Mouse (Mus musculus) MEL (cell line): Measurements from ENCODE around the gene Atp8b2. TPM values are rescaled to one million over a fixed set of nuclear protein-coding genes. Genes with fewer than 3 reads are reported as not detected.

Source experiments
- DNase-seq: peaks from one replicate; pipeline ENCODE4 v3.0.0; 2011; ENCODE audit warnings: low read depth, low spot score
- H3K27ac ChIP-seq: 2 replicates; pipeline ENCODE4 v1.5.1; 2012; ENCODE audit warnings: low read depth, mild to moderate bottlenecking, control low read depth, low read length, moderate library complexity; ENCODE audit not compliant: control insufficient read depth
- H3K27me3 ChIP-seq, 2 experiments: fragments of 150-350 bp in 1 of 2; sonication (generic) in 1 of 2; 2 replicates each; pipeline ENCODE4 v1.6.1; 2012; ENCODE audit warnings: low read length in 2 of 2, mild to moderate bottlenecking in 2 of 2, improper control_type of control experiment in 1 of 2, moderate library complexity in 1 of 2; ENCODE audit not compliant: insufficient read depth in 2 of 2, control insufficient read depth in 1 of 2
- H3K36me3 ChIP-seq, 2 experiments: 2 replicates each; pipeline ENCODE4 v1.6.1; 2012 to 2014; ENCODE audit warnings: low read length in 2 of 2, improper control_type of control experiment in 1 of 2, inconsistent platforms in 1 of 2, mild to moderate bottlenecking in 1 of 2; ENCODE audit not compliant: insufficient read depth in 2 of 2, control insufficient read depth in 1 of 2
- H3K4me1 ChIP-seq, 2 experiments: fragments of 150-350 bp in 1 of 2; sonication (generic) in 1 of 2; 2 replicates each; pipeline ENCODE4 v1.6.1; 2012; ENCODE audit warnings: low read length in 2 of 2, improper control_type of control experiment in 1 of 2, mild to moderate bottlenecking in 1 of 2; ENCODE audit not compliant: insufficient read depth in 2 of 2, control insufficient read depth in 1 of 2
- H3K4me3 ChIP-seq, 2 experiments: fragments of 150-350 bp in 1 of 2; sonication (generic) in 1 of 2; 2 replicates each; pipeline ENCODE4 v1.5.1; 2012; ENCODE audit warnings: low read depth in 2 of 2, low read length in 2 of 2, mild to moderate bottlenecking in 2 of 2, moderate library complexity in 2 of 2, control low read depth in 1 of 2, improper control_type of control experiment in 1 of 2; ENCODE audit not compliant: control insufficient read depth in 1 of 2, insufficient read depth in 1 of 2
- H3K79me2 ChIP-seq: 2 replicates; pipeline ENCODE4 v1.6.1; 2012; ENCODE audit warnings: mild to moderate bottlenecking, low read length, moderate library complexity; ENCODE audit not compliant: control insufficient read depth, poor library complexity, insufficient read depth
- H3K9ac ChIP-seq: 2 replicates; pipeline ENCODE4 v1.6.1; 2012; ENCODE audit warnings: low read depth, mild to moderate bottlenecking, control low read depth, low read length, moderate library complexity; ENCODE audit not compliant: control insufficient read depth, poor library complexity, severe bottlenecking
- H3K9me3 ChIP-seq: fragments of 150-350 bp; sonication (generic); replicated peaks from 2 replicates; pipeline ENCODE4 v1.6.1; 2012; ENCODE audit warnings: mild to moderate bottlenecking, low read length, improper control_type of control experiment, moderate library complexity; ENCODE audit not compliant: insufficient read depth
- BHLHE40 ChIP-seq: IDR thresholded peaks from 2 replicates; pipeline ENCODE4 v1.6.1; 2012; ENCODE audit warnings: low read depth, mild to moderate bottlenecking, inconsistent platforms, low read length, improper control_type of control experiment, borderline replicate concordance
- CHD2 ChIP-seq: IDR thresholded peaks from 2 replicates; pipeline ENCODE4 v1.6.1; 2011; ENCODE audit warnings: low read length, improper control_type of control experiment
- CTCF ChIP-seq, 3 experiments: IDR thresholded peaks in 2 of 3; conservative IDR thresholded peaks in 1 of 3; 2 replicates each; pipeline ENCODE4 v1.5.1; 2011 to 2012; ENCODE audit warnings: low read length in 3 of 3, low read depth in 2 of 3, mild to moderate bottlenecking in 2 of 3, improper control_type of control experiment in 1 of 3, inconsistent platforms in 1 of 3, mixed read lengths in 1 of 3, moderate library complexity in 1 of 3; ENCODE audit not compliant: control insufficient read depth in 1 of 3, insufficient read depth in 1 of 3, poor library complexity in 1 of 3, severe bottlenecking in 1 of 3
- E2F4 ChIP-seq: IDR thresholded peaks from 2 replicates; pipeline ENCODE4 v1.6.1; 2011; ENCODE audit warnings: low read depth, low read length, improper control_type of control experiment, borderline replicate concordance
- ELF1 ChIP-seq: IDR thresholded peaks from 2 replicates; pipeline ENCODE4 v1.6.1; 2014; ENCODE audit warnings: low read depth, mild to moderate bottlenecking, inconsistent platforms, low read length, improper control_type of control experiment, moderate library complexity
- EP300 ChIP-seq, 2 experiments: IDR thresholded peaks; 2 replicates each; pipeline ENCODE4 v1.6.1; 2011; ENCODE audit warnings: improper control_type of control experiment in 2 of 2, low read length in 2 of 2, low read depth in 1 of 2, mild to moderate bottlenecking in 1 of 2
- ETS1 ChIP-seq: IDR thresholded peaks from 2 replicates; pipeline ENCODE4 v1.6.1; 2012; ENCODE audit warnings: low read depth, mild to moderate bottlenecking, inconsistent platforms, low read length, improper control_type of control experiment, moderate library complexity
- GABPA ChIP-seq: IDR thresholded peaks from 2 replicates; pipeline ENCODE4 v1.6.1; 2012; ENCODE audit warnings: low read depth, mild to moderate bottlenecking, inconsistent platforms, low read length, improper control_type of control experiment, moderate library complexity
- GATA1 ChIP-seq: IDR thresholded peaks from 2 replicates; pipeline ENCODE4 v1.6.1; 2011; ENCODE audit warnings: low read depth, low read length, improper control_type of control experiment
- HCFC1 ChIP-seq: IDR thresholded peaks from 2 replicates; pipeline ENCODE4 v1.6.1; 2012; ENCODE audit warnings: low read depth, mild to moderate bottlenecking, inconsistent platforms, low read length, improper control_type of control experiment, moderate library complexity
- JUND ChIP-seq: IDR thresholded peaks from 2 replicates; pipeline ENCODE4 v1.6.1; 2011; ENCODE audit warnings: low read depth, mild to moderate bottlenecking, improper control_type of control experiment, low read length
- KAT2A ChIP-seq: conservative IDR thresholded peaks from 2 replicates; pipeline ENCODE4 v1.6.1; 2012; ENCODE audit warnings: low read depth, low read length, improper control_type of control experiment, inconsistent platforms
- MAFK ChIP-seq: IDR thresholded peaks from 2 replicates; pipeline ENCODE4 v1.6.1; 2011; ENCODE audit warnings: low read depth, mild to moderate bottlenecking, low read length, improper control_type of control experiment, borderline replicate concordance
- MAX ChIP-seq: IDR thresholded peaks from 2 replicates; pipeline ENCODE4 v1.6.1; 2011; ENCODE audit warnings: low read length, improper control_type of control experiment
- MAZ ChIP-seq: IDR thresholded peaks from 2 replicates; pipeline ENCODE4 v1.6.1; 2012; ENCODE audit warnings: low read depth, mild to moderate bottlenecking, inconsistent platforms, low read length, improper control_type of control experiment
- MEF2A ChIP-seq: IDR thresholded peaks from 2 replicates; pipeline ENCODE4 v1.6.1; 2014; ENCODE audit warnings: low read depth, mild to moderate bottlenecking, inconsistent platforms, low read length, improper control_type of control experiment; ENCODE audit not compliant: poor library complexity, insufficient replicate concordance, severe bottlenecking; ENCODE audit errors: extremely low read depth
- MXI1 ChIP-seq: IDR thresholded peaks from 2 replicates; pipeline ENCODE4 v1.6.1; 2011; ENCODE audit warnings: mild to moderate bottlenecking, low read depth, low read length, improper control_type of control experiment
- MYB ChIP-seq: IDR thresholded peaks from 2 replicates; pipeline ENCODE4 v1.6.1; 2011; ENCODE audit warnings: mild to moderate bottlenecking, low read depth, low read length, improper control_type of control experiment
- MYC ChIP-seq: IDR thresholded peaks from 2 replicates; pipeline ENCODE4 v1.6.1; 2011; ENCODE audit warnings: low read depth, mild to moderate bottlenecking, low read length, improper control_type of control experiment, moderate library complexity
- NRF1 ChIP-seq: IDR thresholded peaks from 2 replicates; pipeline ENCODE4 v1.6.1; 2014; ENCODE audit warnings: low read depth, mild to moderate bottlenecking, inconsistent platforms, low read length, improper control_type of control experiment, moderate library complexity; ENCODE audit not compliant: poor library complexity, insufficient read depth, severe bottlenecking
- POLR2A ChIP-seq, 2 experiments: IDR thresholded peaks; 2 replicates each; pipeline ENCODE4 v1.6.1; 2011 to 2012; ENCODE audit warnings: low read length in 2 of 2, mild to moderate bottlenecking in 2 of 2, control low read depth in 1 of 2, improper control_type of control experiment in 1 of 2, low read depth in 1 of 2, moderate library complexity in 1 of 2; ENCODE audit not compliant: control insufficient read depth in 1 of 2, insufficient read depth in 1 of 2, poor library complexity in 1 of 2
- POLR2AphosphoS5 ChIP-seq: IDR thresholded peaks from 2 replicates; pipeline ENCODE4 v1.6.1; 2012; ENCODE audit warnings: low read depth, borderline replicate concordance, mild to moderate bottlenecking, inconsistent platforms, low read length, moderate library complexity, mixed read lengths
- RAD21 ChIP-seq: IDR thresholded peaks from 2 replicates; pipeline ENCODE4 v1.6.1; 2011; ENCODE audit warnings: mild to moderate bottlenecking, low read depth, low read length, improper control_type of control experiment
- RCOR1 ChIP-seq: IDR thresholded peaks from 2 replicates; pipeline ENCODE4 v1.6.1; 2012; ENCODE audit warnings: low read depth, mild to moderate bottlenecking, inconsistent platforms, low read length, improper control_type of control experiment
- SIN3A ChIP-seq: IDR thresholded peaks from 2 replicates; pipeline ENCODE4 v1.6.1; 2012; ENCODE audit warnings: low read length, improper control_type of control experiment, inconsistent platforms
- SMC3 ChIP-seq: IDR thresholded peaks from 2 replicates; pipeline ENCODE4 v1.6.1; 2011; ENCODE audit warnings: low read depth, low read length, improper control_type of control experiment
- TAL1 ChIP-seq: IDR thresholded peaks from 2 replicates; pipeline ENCODE4 v1.6.1; 2012; ENCODE audit warnings: mild to moderate bottlenecking, inconsistent platforms, low read length, moderate library complexity, mixed read lengths
- TBP ChIP-seq: IDR thresholded peaks from 2 replicates; pipeline ENCODE4 v1.8.0; 2011; ENCODE audit warnings: low read depth, low read length, improper control_type of control experiment
- TCF12 ChIP-seq: IDR thresholded peaks from 2 replicates; pipeline ENCODE4 v1.6.1; 2014; ENCODE audit warnings: low read depth, mild to moderate bottlenecking, inconsistent platforms, low read length, improper control_type of control experiment, moderate library complexity
- UBTF ChIP-seq: IDR thresholded peaks from 2 replicates; pipeline ENCODE4 v1.6.1; 2012; ENCODE audit warnings: low read depth, mild to moderate bottlenecking, inconsistent platforms, low read length, improper control_type of control experiment, moderate library complexity, borderline replicate concordance; ENCODE audit not compliant: insufficient read depth
- USF1 ChIP-seq: IDR thresholded peaks from 2 replicates; pipeline ENCODE4 v1.6.1; 2014; ENCODE audit warnings: low read depth, mild to moderate bottlenecking, inconsistent platforms, low read length, improper control_type of control experiment, moderate library complexity
- USF2 ChIP-seq, 2 experiments: IDR thresholded peaks; 2 replicates each; pipeline ENCODE4 v1.6.1; 2011 to 2012; ENCODE audit warnings: improper control_type of control experiment in 2 of 2, low read length in 2 of 2, borderline replicate concordance in 1 of 2, inconsistent platforms in 1 of 2, low read depth in 1 of 2, mild to moderate bottlenecking in 1 of 2; ENCODE audit not compliant: insufficient read depth in 1 of 2
- ZC3H11A ChIP-seq: IDR thresholded peaks from 2 replicates; pipeline ENCODE4 v1.6.1; 2012; ENCODE audit warnings: low read depth, mild to moderate bottlenecking, inconsistent platforms, low read length, improper control_type of control experiment
- ZKSCAN1 ChIP-seq: IDR thresholded peaks from 2 replicates; pipeline ENCODE4 v1.6.1; 2012; ENCODE audit warnings: low read depth, mild to moderate bottlenecking, inconsistent platforms, low read length, improper control_type of control experiment, moderate library complexity
- ZNF384 ChIP-seq: IDR thresholded peaks from 2 replicates; pipeline ENCODE4 v1.6.1; 2012; ENCODE audit warnings: low read depth, mild to moderate bottlenecking, inconsistent platforms, low read length, improper control_type of control experiment
- polyA plus RNA-seq, 2 experiments: library from polyadenylated mRNA; stranded (reverse) in 1 of 2; unstranded in 1 of 2; fragments of >175 nt in 1 of 2; fragments of >200 nt in 1 of 2; gene quantifications; 2 replicates each; pipeline versions ENCODE4 v1.2.1 to v1.2.4; 2012; ENCODE audit warnings: low replicate concordance in 2 of 2, low read depth in 1 of 2; ENCODE audit not compliant: insufficient read length in 2 of 2, insufficient read depth in 1 of 2, missing spikeins in 1 of 2
- total RNA-seq: library from RNA; depleted of rRNA; stranded (reverse); fragments of 300-350 nt; gene quantifications from 2 replicates; pipeline ENCODE4 v1.2.3, GENCODE M21; 2012; rRNA removed

Atp8b2 gene
- total RNA-seq, result 26.2 and 27.1 TPM in 2 replicates
- 10 to 100 TPM in 1 of 2 experiments, not detected in 1; 44.7 TPM for polyA plus RNA-seq

DNA sequence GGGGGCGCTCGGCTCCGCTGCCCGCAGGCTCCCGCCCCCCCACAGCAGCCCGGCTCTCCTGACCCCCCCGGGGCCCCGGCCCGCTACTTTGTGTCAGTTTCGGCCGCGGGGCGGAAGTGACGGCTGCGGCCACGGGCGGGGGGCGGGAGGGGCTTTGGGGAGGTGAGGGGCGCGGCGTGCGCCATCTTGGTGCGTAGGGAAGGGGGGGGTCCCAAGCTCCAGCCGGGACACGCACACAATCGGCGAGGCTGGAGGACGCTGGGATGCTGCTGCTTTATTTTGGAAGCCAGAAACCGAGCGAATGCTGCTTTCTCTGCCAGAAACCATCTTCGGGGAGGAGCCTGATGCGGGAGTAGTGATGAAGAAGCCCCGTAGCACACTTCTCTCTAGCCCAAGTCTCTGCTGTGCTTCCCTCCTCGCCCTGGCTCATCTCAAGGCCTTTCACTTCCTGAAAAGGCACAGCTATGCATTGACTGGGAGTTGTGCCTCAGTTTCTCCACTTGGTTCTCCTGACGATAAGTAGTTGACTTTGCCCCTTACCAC lies at the start of gene Atp8b2:
Gene Atp8b2, minus strand, starts transcription at position 288 of the 543 bp plus-strand sequence.
- H3K27ac ChIP-seq, result peak within 1 kb of the TSS; percentile 45
- H3K9ac ChIP-seq, result peak within 1 kb of the TSS; percentile 83
- peaks cover 0 to 5% of the 10 kb centered on the region in 2 experiments; a peak in 2 of 4 replicates for H3K36me3 ChIP-seq
- no peaks in the 10 kb centered on the region for H3K9me3 ChIP-seq
- no peaks in the 10 kb centered on the region for H3K27me3 ChIP-seq
- peak within 1 kb of the TSS; percentile 73 to 80 for H3K4me3 ChIP-seq
- peak; percentile 89 for DNase-seq
- H3K4me1 ChIP-seq, result peaks cover 0 to 21% of the 10 kb centered on the region in 2 experiments; a peak in 3 of 4 replicates
- peaks cover 14% of the 10 kb centered on the region for H3K79me2 ChIP-seq
- TF ChIP-seq SIN3A (peak; percentile 30), SMC3 (no peak), JUND (no peak), MAZ (peak; percentile 94; the same call in 1 of the 2 replicates), MAFK (no peak), USF1 (no peak), KAT2A (no peak), MYC (0 out of 2 replicates have a peak, but pooled peaks have one; percentile 13), BHLHE40 (no peak), RAD21 (no peak), ELF1 (peak; percentile 58; the same call in 1 of the 2 replicates), RCOR1 (no peak), EP300 (IDR thresholded peaks at IDR 0.05; ENCODE audit: low read depth in 1 of 2, low read length in 2 of 2) (no peak), TBP (no peak; the same call in 1 of the 2 replicates), MXI1 (peak; percentile 36; the same call in 1 of the 2 replicates), GABPA (no peak), POLR2A (IDR thresholded peaks at IDR 0.05; ENCODE audit: control insufficient read depth in 1 of 2, insufficient read depth in 1 of 2, low read depth in 1 of 2, low read length in 2 of 2, poor library complexity in 1 of 2) (peak; percentile 43 to 74; a peak in 3 of 4 replicates), HCFC1 (peak; percentile 55), CTCF (IDR thresholded peaks at IDR 0.05 in 2 of 3, conservative IDR thresholded peaks at IDR 0.05 in 1 of 3; ENCODE audit: control insufficient read depth in 1 of 3, insufficient read depth in 1 of 3, low read depth in 2 of 3, low read length in 3 of 3, poor library complexity in 1 of 3, severe bottlenecking in 1 of 3) (no peak), ZKSCAN1 (no peak), E2F4 (no peak; the same call in 1 of the 2 replicates), ETS1 (no peak), MEF2A (no peak), MYB (no peak), MAX (no peak), GATA1 (no peak), USF2 (IDR thresholded peaks at IDR 0.05; ENCODE audit: borderline replicate concordance in 1 of 2, insufficient read depth in 1 of 2, low read depth in 1 of 2, low read length in 2 of 2) (no peak), TCF12 (no peak; the same call in none of the 2 replicates), POLR2AphosphoS5 (no peak), UBTF (0 out of 2 replicates have a peak, but pooled peaks have one; percentile 83), ZNF384 (no peak), CHD2 (no peak), NRF1 (0 out of 2 replicates have a peak, but pooled peaks have one; percentile 4), TAL1 (no peak), ZC3H11A (no peak)
